Mouse (Mus musculus) hindbrain, embryonic 16.5 days (tissue): Measurements from ENCODE around the gene Babam2. TPM values are rescaled to one million over a fixed set of nuclear protein-coding genes. Genes with fewer than 3 reads are reported as not detected.

Source experiments
- ATAC-seq: fragments of 200-750 bp; cut with Nextera tagmentation; 2 replicates; pipeline ENCODE4 v1.8.0; 2017; ENCODE audit warnings: moderate TSS enrichment, moderate library complexity
- H3K27ac ChIP-seq: fragments of 300-500 bp; sonication (generic); 2 replicates; pipeline ENCODE4 v1.5.1; 2014; ENCODE audit warnings: low read depth, mild to moderate bottlenecking, control low read depth, low read length, moderate library complexity
- H3K27me3 ChIP-seq: fragments of 300-500 bp; sonication (generic); replicated peaks from 2 replicates; pipeline ENCODE4 v1.6.1; 2014; ENCODE audit warnings: low read length; ENCODE audit not compliant: control insufficient read depth, insufficient read depth
- H3K36me3 ChIP-seq: fragments of 300-500 bp; sonication (generic); 2 replicates; pipeline ENCODE4 v1.6.1; 2014; ENCODE audit warnings: mild to moderate bottlenecking, low read length, moderate library complexity, mixed read lengths; ENCODE audit not compliant: control insufficient read depth, insufficient read depth
- H3K4me1 ChIP-seq: fragments of 300-500 bp; sonication (generic); 2 replicates; pipeline ENCODE4 v1.6.1; 2014; ENCODE audit warnings: low read depth, low read length; ENCODE audit not compliant: control insufficient read depth, insufficient read depth
- H3K4me2 ChIP-seq: fragments of 300-500 bp; sonication (generic); 2 replicates; pipeline ENCODE4 v1.6.1; 2014; ENCODE audit warnings: mild to moderate bottlenecking, low read length, control low read depth, moderate library complexity
- H3K4me3 ChIP-seq: fragments of 300-500 bp; sonication (generic); 2 replicates; pipeline ENCODE4 v1.5.1; 2014; ENCODE audit warnings: mild to moderate bottlenecking, low read length, control low read depth, moderate library complexity
- H3K9ac ChIP-seq: fragments of 300-500 bp; sonication (generic); 2 replicates; pipeline ENCODE4 v1.6.1; 2014; ENCODE audit warnings: low read depth, mild to moderate bottlenecking, control low read depth, low read length, moderate library complexity
- H3K9me3 ChIP-seq: fragments of 300-500 bp; sonication (generic); 2 replicates; pipeline ENCODE4 v1.6.1; 2014; ENCODE audit warnings: mild to moderate bottlenecking, low read length, moderate library complexity; ENCODE audit not compliant: control insufficient read depth
- WGBS: fragments of 180-500 bp; shearing (Covaris S2); extraction: QIAGEN DNeasy Blood & Tissue Kit; methylation state at CpG from one replicate; pipeline ENCODE4 v1.1.7; 2014; 5-methylcytosine and 5-hydroxymethylcytosine counted together
- polyA plus RNA-seq: library from polyadenylated mRNA; unstranded; fragments of >200 nt; fragmentation: Nextera tagmentation; extraction: Ambion mirVana; gene quantifications from 2 replicates; pipeline ENCODE4 v1.2.1, GENCODE M21; 2015

Gene Babam2
- polyA plus RNA-seq, 1 experiment from 2014 or later, result 49.0 TPM

DNA sequence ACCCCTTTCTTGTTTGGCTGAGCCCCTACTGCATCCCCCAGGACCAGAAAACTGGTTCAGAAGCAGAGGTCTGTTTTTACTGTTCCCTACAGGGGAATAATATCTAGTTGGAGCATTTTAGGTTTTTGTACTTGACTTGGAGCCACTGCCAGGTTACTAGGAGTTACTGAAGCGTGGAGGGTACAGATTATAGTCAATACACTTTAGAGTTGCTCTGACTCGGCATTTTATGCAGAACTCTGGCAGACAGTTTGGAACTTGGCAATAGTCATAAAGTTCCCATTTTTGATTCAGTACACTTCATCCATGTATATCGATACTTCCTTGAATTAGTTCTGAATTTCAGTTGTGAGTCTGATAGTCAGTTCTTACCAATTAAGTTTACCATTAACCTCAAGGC lies 202.4 kb downstream of the Babam2 start:
- Histone ChIP-seq H3K27ac (no peak overlapping the region), H3K4me1 (no peaks in the 10 kb centered on the region), H3K4me2 (no peak overlapping the region), H3K27me3 (no peaks in the 10 kb centered on the region), H3K4me3 (no peak overlapping the region), H3K36me3 (no peaks in the 10 kb centered on the region), H3K9me3 (no peaks in the 10 kb centered on the region), H3K9ac (no peak overlapping the region)
- ATAC-seq, result no peak
- 81% methylated on average over 3 of the region's 3 CpGs for WGBS

DNA sequence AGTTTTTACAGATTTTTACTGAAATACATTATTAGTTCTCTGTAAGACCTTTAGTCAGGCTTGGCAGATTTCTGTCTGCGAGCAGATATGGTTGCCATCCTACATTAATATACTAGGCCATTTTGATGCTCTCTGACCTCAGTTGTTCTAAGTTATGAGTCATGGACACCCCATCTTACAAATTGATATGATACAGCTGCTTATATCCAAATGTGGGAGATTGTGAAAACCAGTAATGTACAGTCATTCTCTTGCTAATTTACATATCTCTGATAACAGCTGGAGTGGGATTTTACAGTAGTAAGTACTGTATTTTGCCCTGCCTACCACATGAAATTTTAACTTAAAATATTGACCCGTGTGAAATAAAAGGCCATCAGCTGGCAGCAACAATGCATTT lies 204.7 kb downstream of the Babam2 start:
- Histone ChIP-seq H3K9me3 (no peaks in the 10 kb centered on the region), H3K36me3 (no peaks in the 10 kb centered on the region), H3K4me1 (no peaks in the 10 kb centered on the region), H3K27me3 (no peaks in the 10 kb centered on the region), H3K9ac (no peak overlapping the region), H3K4me2 (no peak overlapping the region), H3K4me3 (no peak overlapping the region), H3K27ac (no peak overlapping the region)
- ATAC-seq, result no peak
- 92% methylated on average over 2 of the region's 2 CpGs for WGBS

DNA sequence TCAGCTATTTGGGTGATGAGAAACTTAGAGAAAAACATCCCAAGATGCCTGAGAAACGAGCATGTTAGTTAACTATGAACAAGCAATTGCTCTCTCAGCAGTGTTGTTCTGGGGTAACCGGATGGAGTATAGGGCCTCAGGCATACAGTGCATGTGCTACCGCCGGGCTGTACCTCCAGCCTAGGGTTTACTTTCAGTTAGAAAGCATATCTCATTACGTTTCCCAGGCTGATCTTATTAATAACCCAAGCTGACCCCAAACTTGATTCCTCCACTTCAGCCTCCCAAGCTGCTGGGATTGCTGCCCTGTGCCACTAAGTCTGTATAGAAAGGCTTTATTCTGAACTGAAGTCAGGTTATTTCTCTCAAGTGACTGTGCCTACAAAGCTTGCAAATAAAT lies 205.4 kb downstream of the Babam2 start:
- WGBS, result 84% methylated on average over 5 of the region's 5 CpGs
- no peaks in the 10 kb centered on the region for H3K27me3 ChIP-seq
- no peak for ATAC-seq

DNA sequence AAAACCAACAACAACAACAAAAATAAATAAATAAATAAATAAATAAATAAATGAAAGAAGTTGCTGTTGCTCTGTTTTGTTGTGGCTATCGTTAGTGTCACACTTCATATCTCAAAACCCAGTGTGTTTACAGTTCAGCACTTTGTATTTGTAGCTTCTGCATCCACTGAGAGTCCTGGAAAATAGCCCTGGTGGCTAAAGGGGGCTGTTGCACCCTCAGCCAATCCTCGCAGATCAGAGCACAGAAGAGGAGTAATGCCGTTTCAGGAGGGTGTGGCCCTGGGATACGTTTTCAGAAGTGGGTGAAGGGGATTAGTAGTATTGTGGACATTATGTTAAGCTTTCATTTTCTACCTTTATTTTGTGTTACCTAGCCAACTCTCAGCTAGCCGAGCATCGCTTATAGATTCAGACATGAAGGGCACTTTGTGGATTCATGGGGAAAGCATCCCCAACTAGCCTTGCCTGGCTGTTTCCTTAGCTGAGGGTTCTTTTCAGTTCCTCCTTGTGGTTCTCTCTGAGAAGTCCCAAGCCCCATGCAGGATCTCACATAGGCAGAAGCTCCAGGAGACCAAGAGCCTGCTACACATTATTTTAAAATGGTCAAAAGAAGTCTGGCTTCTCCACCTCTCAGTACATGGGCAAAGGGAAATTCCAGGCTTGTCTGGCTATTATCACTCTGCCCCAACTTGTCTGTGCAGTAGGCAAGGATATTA lies 207.6 kb downstream of the Babam2 start:
- Histone ChIP-seq H3K4me3 (no peak overlapping the region), H3K4me1 (no peaks in the 10 kb centered on the region), H3K4me2 (no peak overlapping the region), H3K36me3 (no peaks in the 10 kb centered on the region), H3K9me3 (no peaks in the 10 kb centered on the region), H3K27ac (no peak overlapping the region), H3K9ac (no peak overlapping the region), H3K27me3 (no peaks in the 10 kb centered on the region)
- WGBS, result 81% methylated on average over 6 of the region's 6 CpGs
- no peak for ATAC-seq

More for the DNA sequence above, 205.4 kb downstream of the Babam2 start:
- Histone ChIP-seq H3K36me3 (no peaks in the 10 kb centered on the region), H3K4me3 (no peak overlapping the region), H3K4me1 (no peaks in the 10 kb centered on the region), H3K4me2 (no peak overlapping the region), H3K9ac (no peak overlapping the region), H3K9me3 (no peaks in the 10 kb centered on the region), H3K27ac (no peak overlapping the region)

DNA sequence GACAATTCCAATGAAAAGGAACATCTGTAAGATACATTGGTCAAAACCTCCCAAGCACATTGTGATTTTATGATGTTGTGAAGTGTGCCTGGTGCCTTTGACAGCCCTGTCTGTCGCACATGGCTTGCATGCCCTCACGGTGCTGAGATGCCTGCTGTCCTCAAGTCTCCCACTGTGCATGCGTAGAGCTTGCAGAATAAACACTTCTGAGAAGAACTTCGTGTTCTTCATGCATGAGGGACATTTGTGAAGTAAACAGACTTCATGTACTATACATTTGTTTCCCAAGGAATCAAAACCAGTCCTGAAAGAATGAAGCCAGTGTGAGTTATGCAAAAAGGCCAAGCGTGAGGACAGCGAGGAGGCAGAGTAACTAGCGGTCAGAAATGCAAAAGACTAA lies 208.3 kb downstream of the Babam2 start:
- ATAC-seq, result no peak
- WGBS, result 68% methylated on average over 7 of the region's 7 CpGs
- Histone ChIP-seq H3K4me3 (no peak overlapping the region), H3K4me1 (no peaks in the 10 kb centered on the region), H3K36me3 (no peaks in the 10 kb centered on the region), H3K9ac (no peak overlapping the region), H3K4me2 (no peak overlapping the region), H3K27me3 (no peaks in the 10 kb centered on the region), H3K9me3 (no peaks in the 10 kb centered on the region), H3K27ac (no peak overlapping the region)

DNA sequence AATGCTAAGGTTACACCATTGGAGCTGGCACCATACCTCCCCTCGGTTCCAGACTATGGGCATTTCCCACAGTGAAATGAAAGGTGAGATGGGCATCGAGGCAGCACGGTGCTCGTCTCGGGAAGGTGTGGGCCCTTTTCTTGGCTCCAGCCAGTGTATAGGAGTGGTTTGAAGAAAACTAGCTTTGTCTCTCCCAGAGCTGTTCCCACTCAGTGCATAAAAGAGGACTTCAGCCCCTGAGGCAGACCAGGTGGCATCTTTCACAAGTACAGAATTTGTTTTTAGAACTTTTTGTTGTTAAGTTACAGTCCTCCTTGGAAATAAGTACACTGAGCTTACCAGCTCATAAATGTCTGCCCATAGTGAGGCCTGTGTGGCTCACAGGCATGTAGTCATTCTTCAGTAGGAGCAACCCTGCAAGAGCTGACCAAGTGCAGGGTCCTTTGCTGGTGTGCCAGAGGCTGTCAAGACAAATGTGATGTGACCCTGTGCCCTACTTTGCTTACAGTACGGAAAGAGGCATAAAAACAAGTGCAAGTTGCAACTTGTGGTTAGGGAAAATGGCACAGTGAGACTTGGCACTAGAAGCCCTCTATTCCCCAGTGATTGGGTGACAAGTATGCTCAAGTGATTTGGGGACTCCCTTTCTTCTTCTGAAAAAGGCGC lies 208.9 kb downstream of the Babam2 start:
- Histone ChIP-seq H3K36me3 (no peaks in the 10 kb centered on the region), H3K27me3 (no peaks in the 10 kb centered on the region), H3K4me2 (no peak overlapping the region), H3K27ac (no peak overlapping the region), H3K4me1 (no peaks in the 10 kb centered on the region), H3K4me3 (no peak overlapping the region), H3K9ac (no peak overlapping the region), H3K9me3 (no peaks in the 10 kb centered on the region)
- WGBS, result 85% methylated on average over 7 of the region's 7 CpGs
- ATAC-seq, result no peak

DNA sequence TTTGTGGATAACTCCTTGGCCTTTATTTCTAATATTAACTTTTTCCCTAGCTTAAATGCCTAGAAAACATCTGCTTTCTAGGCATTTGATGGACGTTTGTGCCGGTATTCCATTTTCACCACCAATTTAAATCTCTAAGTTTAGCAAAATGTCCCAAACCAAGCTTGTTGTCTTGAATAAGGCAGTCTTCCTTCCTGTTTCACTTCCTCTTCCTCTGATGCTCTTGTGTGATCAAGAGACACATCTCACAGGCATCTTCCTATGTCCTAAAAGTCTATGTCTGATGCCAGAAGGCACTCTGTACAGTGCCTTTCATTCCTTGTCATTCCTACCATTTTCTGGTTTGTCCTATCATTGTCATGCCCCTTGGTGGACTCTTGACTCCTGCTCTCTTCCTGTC lies 210.5 kb downstream of the Babam2 start:
- Histone ChIP-seq H3K27me3 (no peaks in the 10 kb centered on the region), H3K4me3 (no peak overlapping the region), H3K27ac (no peak overlapping the region), H3K4me1 (no peaks in the 10 kb centered on the region), H3K36me3 (no peaks in the 10 kb centered on the region), H3K9me3 (no peaks in the 10 kb centered on the region), H3K4me2 (no peak overlapping the region), H3K9ac (no peak overlapping the region)
- WGBS, result 91% methylated on average over 2 of the region's 2 CpGs
- ATAC-seq, result no peak

DNA sequence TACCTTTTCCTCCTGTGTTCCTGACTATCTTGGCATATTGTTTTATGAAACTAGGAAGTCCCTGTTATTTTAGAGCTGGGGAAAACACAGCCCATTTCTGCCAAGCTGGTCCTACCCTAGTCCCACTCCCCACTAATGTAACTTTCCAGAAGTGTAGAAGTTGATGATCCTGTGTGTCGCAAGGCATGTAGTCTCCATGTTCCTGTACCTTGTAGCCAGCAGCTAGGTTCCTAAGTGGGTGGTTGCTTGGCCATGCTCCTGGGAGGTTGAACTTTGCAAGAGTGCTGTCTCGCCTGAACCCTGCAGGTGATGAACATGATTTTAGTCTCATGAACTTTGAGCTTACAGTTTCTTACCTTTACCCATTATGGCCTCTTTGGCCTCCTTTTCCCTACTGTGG lies 211.3 kb downstream of the Babam2 start:
- 91% methylated on average over 2 of the region's 2 CpGs for WGBS
- H3K4me2 ChIP-seq, result no peak overlapping the region

DNA sequence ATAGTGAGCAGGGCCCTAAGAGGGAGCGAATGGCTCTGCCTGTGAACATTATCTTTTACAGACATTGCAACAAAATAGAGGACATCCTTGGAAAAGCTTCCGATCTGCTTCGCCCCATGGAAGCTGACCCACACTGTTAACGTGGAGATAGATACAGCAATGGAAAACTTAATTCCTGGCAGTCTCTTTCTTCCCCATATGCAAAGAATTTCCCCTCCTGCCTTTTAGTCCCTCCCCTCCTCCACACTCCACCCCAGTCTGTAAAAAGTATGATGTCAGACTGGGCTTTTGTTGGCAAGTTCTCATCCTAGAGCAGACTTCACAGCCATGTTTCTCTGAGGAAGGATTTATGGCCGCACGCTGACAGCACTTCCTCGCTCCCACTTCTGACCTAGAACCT lies 218.8 kb downstream of the Babam2 start:
- H3K4me1 ChIP-seq, result no peaks in the 10 kb centered on the region
- H3K36me3 ChIP-seq, result no peaks in the 10 kb centered on the region
- H3K4me3 ChIP-seq, result no peak overlapping the region
- 83% methylated on average over 7 of the region's 7 CpGs for WGBS
- no peaks in the 10 kb centered on the region for H3K9me3 ChIP-seq
- H3K27ac ChIP-seq, result no peak overlapping the region
- no peak for ATAC-seq
- H3K27me3 ChIP-seq, result no peaks in the 10 kb centered on the region
- no peak overlapping the region for H3K4me2 ChIP-seq
- no peak overlapping the region for H3K9ac ChIP-seq

More for the DNA sequence above, 211.3 kb downstream of the Babam2 start:
- H3K4me3 ChIP-seq, result no peak overlapping the region
- no peak overlapping the region for H3K9ac ChIP-seq
- no peaks in the 10 kb centered on the region for H3K36me3 ChIP-seq
- ATAC-seq, result no peak
- H3K4me1 ChIP-seq, result no peaks in the 10 kb centered on the region
- no peak overlapping the region for H3K27ac ChIP-seq
- no peaks in the 10 kb centered on the region for H3K27me3 ChIP-seq
- no peaks in the 10 kb centered on the region for H3K9me3 ChIP-seq
